Mouse (Mus musculus) c-Kit-positive CD71-positive TER-119-positive erythroid progenitor cells, embryonic 14.5 days (primary cell): ENCODE results near the gene Mfsd14a.

Source experiments
- DNase-seq: peaks from one replicate; pipeline ENCODE4 v3.0.0-alpha.2; 2013; ENCODE audit warnings: low spot score

Mfsd14a gene

DNA sequence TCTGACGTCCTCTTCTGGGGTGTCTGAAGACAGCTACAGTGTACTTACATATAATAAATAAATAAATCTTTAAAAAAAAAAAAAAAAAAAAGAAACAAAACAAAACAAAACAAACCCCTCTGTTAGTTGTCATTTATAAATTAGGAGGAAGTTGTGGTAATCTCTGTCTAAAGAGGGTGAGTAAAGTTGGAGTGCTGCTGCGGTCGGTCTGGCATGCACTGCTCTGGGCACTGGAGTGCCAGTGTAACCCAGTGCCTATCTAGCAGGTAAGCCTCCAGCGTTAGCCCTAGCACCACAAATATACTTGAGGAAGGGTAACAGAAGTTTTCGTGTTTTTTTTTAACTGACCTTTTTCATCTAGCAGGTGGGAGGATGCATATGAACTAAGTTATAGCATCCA is 61.5 kb downstream of the Mfsd14a start:
- no peak for DNase-seq

DNA sequence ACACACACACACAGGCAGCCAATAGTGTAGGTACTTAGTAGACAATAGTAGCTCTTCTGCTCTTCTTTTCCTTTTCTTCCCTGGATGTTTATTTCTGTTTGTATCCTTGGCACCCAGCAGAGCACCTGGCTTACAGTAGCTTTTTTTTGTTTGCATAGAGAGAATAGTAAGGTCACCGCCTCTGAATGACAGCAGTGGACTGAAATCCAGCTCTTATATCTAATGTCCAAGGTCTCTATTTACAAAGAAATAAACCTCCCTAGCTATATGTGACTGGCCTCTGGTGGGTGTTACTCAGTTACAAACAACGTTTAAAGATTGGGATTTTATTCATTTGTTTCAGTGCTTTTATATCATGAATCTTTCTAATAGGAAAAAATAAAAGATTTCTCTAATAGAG is 62.8 kb downstream of the Mfsd14a start:
- DNase-seq: no peak

GRCm38 (mm10) chr3:116595603-116595991 is 66.9 kb downstream of the Mfsd14a start:
- DNase-seq: peak; percentile 28

DNA sequence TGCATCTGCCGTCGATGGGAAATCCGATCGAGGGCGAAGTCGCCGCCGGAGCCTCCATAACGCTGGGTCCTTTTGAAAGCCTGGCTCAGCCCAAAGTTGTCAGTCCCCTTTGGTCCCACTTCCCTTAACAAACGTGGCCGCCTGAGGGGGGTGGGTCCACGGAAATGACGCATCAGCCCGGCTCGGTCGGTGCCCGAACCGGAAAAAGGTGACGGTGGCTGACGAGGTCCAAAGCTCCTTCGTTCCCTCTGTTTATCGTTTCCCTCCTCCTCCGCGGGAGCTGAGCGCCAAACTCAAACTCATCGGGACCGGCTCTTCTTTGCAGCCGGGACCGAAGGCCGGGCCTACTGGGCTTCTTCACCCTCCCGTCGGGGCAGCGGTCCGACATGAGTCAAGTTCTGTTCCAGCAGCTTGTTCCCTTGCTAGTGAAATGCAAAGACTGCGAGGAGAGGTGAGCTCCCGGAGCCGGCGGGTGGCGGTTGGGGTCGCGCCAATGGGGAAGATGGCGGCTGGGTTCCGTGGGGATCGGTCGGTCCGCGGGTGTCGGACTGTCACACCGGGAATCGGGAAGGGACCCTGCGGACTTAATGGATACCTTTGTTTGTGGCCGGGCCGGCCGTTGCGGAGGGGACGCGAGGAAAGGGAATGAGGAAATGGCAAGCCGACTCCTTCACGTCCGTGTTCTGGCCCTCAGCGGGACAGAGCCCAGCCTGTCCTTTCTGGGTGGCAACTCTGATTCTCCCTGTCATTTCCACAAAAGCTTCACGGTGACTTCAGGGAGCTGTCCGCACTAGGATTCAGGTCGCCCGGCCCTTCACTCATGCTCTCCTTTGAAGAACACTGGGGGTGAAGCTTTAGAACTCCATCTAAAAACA is 67.5 kb downstream of the Mfsd14a start, which contains the start of gene Sass6:
Sass6 (plus strand) TSS at position 255 of the 875 bp plus-strand sequence.
- DNase-seq: peak; percentile 98

GRCm38 (mm10) chr3:116594076-116594727 is 68.3 kb downstream of the Mfsd14a start:
- DNase-seq: peak; percentile 6

DNA sequence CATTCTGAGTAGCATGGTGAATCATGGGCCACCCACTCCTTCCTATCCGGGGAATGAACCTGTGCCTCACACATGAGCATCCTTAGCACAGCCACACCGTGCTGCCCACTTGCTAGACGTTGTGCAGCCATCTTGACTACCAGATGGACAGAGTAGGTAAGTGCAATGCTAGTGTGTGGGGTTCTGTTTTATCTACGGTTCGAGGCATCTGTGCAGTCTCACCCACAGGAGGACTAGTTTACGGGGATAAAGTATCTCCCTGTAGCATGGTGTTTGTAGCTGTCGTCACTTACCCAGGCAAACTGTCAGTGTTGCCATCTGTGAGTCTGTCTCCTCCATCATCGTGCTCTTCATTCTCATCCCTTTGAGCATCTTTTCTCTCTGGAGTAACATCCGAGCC is 80.3 kb downstream of the Mfsd14a start:
- DNase-seq: no peak
